18 mouse cellular contexts compared by ENCODE assay signal in genomic region chr14:121656912-121657311, GRCm38 (mm10).
"Had no signal": no experiment of that assay in that cellular context is flagged by ENCODE, and none has a peak within 500 bp of the region (broad histone marks: within the 10 kb centered on the region; RNA-seq: fewer than 3 reads in every experiment).

No protein-coding gene starts in this region.

- H3K9ac ChIP-seq: lung, embryonic 14.5 days; midbrain, embryonic 13.5 days; midbrain, embryonic 15.5 days; neural tube, embryonic 13.5 days; neural tube, embryonic 15.5 days had no signal

- H3K9me3 ChIP-seq: midbrain, embryonic 13.5 days; midbrain, embryonic 15.5 days; neural tube, embryonic 13.5 days; neural tube, embryonic 15.5 days had no signal

- ATAC-seq: midbrain, embryonic 13.5 days; midbrain, embryonic 15.5 days had no signal

- H3K4me3 ChIP-seq: midbrain, embryonic 13.5 days; midbrain, embryonic 15.5 days; myocyte; neural tube, embryonic 13.5 days; neural tube, embryonic 15.5 days had no signal

- H3K27ac ChIP-seq: midbrain, embryonic 13.5 days; midbrain, embryonic 15.5 days; neural tube, embryonic 13.5 days; neural tube, embryonic 15.5 days had no signal

- DNase-seq: lung, adult 18-20 months; lung, postnatal 10 days; lung, postnatal 4 days; retina, postnatal 1 day; right cerebral cortex, adult 18-20 months; right cerebral cortex, postnatal 25 days; right cerebral cortex, postnatal 4 days; spleen, adult 18-20 months; thymus, adult 18-20 months; thymus, postnatal 14 days; thymus, postnatal 36 days had no signal

- H3K36me3 ChIP-seq: midbrain, embryonic 13.5 days; midbrain, embryonic 15.5 days had no signal

- H3K4me2 ChIP-seq: lung, embryonic 14.5 days; midbrain, embryonic 11.5 days; midbrain, embryonic 13.5 days; midbrain, embryonic 15.5 days; neural tube, embryonic 13.5 days; neural tube, embryonic 15.5 days had no signal

- H3K27me3 ChIP-seq: midbrain, embryonic 13.5 days; midbrain, embryonic 15.5 days; neural tube, embryonic 13.5 days; neural tube, embryonic 15.5 days had no signal

- H3K4me1 ChIP-seq: midbrain, embryonic 13.5 days; midbrain, embryonic 15.5 days; neural tube, embryonic 13.5 days had no signal
